Mouse (Mus musculus) inflammation-experienced regulatory T-cells, adult 16 weeks (primary cell): ENCODE data around the gene Smpx. TPM values are rescaled to one million over a fixed set of nuclear protein-coding genes. Genes with fewer than 3 reads are reported as not detected.

ENCODE experiments used
- polyA plus RNA-seq: library from polyadenylated mRNA; unstranded; fragments of 100-300 nt; shearing (Covaris generic); gene quantifications from one replicate; pipeline ENCODE4 v1.2.1, GENCODE M21; 2017

The Smpx gene
- polyA plus RNA-seq = not detected

GRCm38 (mm10) chrX:157698862-157699261, at the start of gene Smpx:
TSS of gene Smpx (plus strand) at chrX:157698910.

Other genes starting within 250 kb of the Smpx start
- gene Sms, start 206.6 kb upstream of the Smpx start, polyA plus RNA-seq = 75.5 TPM
- gene Yy2, start 129.9 kb upstream of the Smpx start, polyA plus RNA-seq = 5.1 TPM
- 15.6 TPM for gene Mbtps2, start 100.2 kb upstream of the Smpx start, polyA plus RNA-seq
- not detected for gene Klhl34, start 119.5 kb downstream of the Smpx start, polyA plus RNA-seq